Mouse (Mus musculus) heart, adult 2 months (tissue): Measurements from ENCODE around the gene Nrap.

Experiments used
- CTCF ChIP-seq: fragments of 200-600 bp; IDR thresholded peaks from 2 replicates; pipeline ENCODE4 v1.8.1; 2022; ENCODE audit warnings: antibody characterized with exemption, mild to moderate bottlenecking, moderate library complexity
- EP300 ChIP-seq: fragments of 200-500 bp; IDR thresholded peaks from 2 replicates; pipeline ENCODE4 v1.6.1; 2011; ENCODE audit warnings: low read depth, low read length, control low read depth; ENCODE audit not compliant: insufficient read depth
- POLR2A ChIP-seq: fragments of 200-500 bp; IDR thresholded peaks from 2 replicates; pipeline ENCODE4 v1.6.1; 2011; ENCODE audit warnings: mild to moderate bottlenecking, low read depth, low read length, control low read depth; ENCODE audit not compliant: insufficient read depth

GRCm38 (mm10) chr19:56424606-56425395 is 35.0 kb upstream of the Nrap start:
- TF ChIP-seq CTCF (no peak), POLR2A (no peak), EP300 (no peak)
